Mouse (Mus musculus) CD8-positive naive resting alpha-beta T cell, adult 2 months (primary cell): Measurements from ENCODE around the gene Naaa.

Experiments
- DNase-seq, 2 experiments: peaks; one replicate each; pipeline ENCODE4 v3.0.0; 2022; ENCODE audit warnings: low read depth in 2 of 2, low spot score in 2 of 2

The Naaa gene

DNA sequence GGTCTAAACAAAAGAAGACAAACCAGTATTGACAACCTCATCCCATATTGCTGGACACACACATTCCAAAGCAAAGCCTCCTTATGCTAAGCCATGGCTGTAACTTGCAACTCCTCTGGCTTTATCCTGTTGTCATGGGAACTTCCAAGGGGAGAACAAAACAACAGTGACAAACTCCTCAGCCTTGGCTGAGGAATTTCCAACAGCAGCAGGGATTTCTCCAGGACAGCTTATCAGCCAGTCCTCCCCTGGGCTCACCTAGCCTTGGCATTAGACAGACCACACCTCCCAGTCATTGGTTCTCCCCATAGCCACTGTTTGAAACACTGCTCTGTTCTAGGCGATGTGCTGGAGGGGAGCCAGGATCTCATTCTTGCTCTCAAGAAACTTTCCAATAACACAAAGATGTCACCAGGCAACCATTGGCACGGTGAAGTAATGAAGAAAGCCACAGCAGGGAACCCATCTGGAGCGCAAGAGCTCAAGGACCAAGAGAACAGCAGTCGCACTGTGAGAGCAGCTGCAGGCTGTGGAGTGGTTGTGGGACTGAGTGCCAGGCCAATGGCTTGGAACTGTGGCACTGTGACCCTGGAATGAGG, 14.1 kb downstream of the Naaa start:
- no peak for DNase-seq

- no peak for DNase-seq
These were observed 15.3 kb downstream of the Naaa start for GRCm38 (mm10) chr5:92262646-92263045.

GRCm38 (mm10) chr5:92256218-92256617, 21.8 kb downstream of the Naaa start, which contains the start of gene Ppef2:
TSS of gene Ppef2 (minus strand) at chr5:92256278.
- no peak for DNase-seq

DNA sequence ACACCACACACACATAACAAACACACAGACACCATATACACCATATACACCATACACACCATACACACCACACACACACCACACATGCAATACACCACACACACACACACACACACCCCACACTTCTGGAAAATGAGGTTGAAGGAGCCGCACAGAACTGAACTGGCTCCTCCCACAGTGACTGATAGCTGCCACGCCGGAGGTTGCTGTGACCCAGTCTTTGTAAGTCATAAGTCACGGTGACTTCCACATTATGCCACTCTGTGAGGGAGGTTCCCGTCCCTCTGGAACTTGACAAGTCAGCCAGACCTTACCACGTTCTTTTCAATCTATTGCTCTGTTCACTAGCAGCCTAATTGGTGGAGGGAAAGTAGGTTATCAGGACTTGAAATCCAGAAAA, 23.5 kb downstream of the Naaa start:
- no peak for DNase-seq

DNA sequence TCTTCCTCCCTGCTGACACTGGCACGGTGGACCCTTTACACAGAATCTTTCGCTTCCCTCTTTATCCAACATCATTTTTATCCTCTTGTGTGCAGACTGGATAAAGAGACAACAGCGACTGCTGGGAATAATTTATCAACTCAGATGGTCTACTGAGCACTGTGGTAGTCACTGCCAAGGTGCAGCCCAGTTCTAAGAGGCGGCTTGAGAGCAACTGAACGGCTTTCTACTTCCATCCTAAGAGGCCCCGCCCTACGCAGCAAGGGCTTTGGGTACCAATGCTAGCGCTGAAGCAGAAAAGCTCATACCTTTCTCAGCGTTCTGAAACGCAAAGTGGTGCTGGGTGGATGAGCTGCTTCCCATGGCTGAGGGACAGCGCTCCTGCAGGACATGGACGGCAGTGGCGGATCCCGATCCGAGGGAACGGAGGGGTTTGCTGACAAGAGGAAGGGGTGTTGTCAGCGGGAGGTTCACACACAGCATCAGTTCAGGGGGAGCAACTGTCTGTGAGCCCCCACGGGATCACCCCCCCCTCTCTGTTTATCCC, 25.1 kb downstream of the Naaa start:
- DNase-seq, result no peak

- no peak for DNase-seq
These were observed 25.9 kb downstream of the Naaa start for GRCm38 (mm10) chr5:92252031-92252430.

DNA sequence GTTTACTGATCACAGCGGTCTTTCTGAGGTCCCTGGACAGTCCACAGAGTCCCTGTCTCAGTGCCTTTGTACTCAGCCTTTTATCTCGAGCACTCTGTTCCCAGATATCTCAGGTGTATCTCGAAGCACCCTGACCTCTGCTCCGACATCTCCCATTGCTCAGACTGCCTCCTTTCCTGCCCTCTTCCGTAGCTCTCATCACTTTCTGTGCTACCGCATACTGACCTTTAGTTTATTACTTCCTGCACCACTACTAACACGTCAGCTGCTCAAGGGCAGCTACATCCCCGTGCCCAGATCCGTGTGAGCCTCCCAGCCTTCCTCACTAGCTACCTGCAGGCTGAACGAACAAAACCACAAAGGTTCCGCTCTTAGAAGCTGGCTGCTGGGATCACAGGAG, 29.4 kb downstream of the Naaa start:
- no peak for DNase-seq

- peak; percentile 25 to 48 for DNase-seq
These were observed 32.5 kb downstream of the Naaa start for GRCm38 (mm10) chr5:92245483-92245882.

- no peak for DNase-seq
These were observed 33.1 kb downstream of the Naaa start for GRCm38 (mm10) chr5:92244900-92245299.

- DNase-seq, result no peak
These were observed 37.2 kb downstream of the Naaa start for GRCm38 (mm10) chr5:92240769-92241168.

DNA sequence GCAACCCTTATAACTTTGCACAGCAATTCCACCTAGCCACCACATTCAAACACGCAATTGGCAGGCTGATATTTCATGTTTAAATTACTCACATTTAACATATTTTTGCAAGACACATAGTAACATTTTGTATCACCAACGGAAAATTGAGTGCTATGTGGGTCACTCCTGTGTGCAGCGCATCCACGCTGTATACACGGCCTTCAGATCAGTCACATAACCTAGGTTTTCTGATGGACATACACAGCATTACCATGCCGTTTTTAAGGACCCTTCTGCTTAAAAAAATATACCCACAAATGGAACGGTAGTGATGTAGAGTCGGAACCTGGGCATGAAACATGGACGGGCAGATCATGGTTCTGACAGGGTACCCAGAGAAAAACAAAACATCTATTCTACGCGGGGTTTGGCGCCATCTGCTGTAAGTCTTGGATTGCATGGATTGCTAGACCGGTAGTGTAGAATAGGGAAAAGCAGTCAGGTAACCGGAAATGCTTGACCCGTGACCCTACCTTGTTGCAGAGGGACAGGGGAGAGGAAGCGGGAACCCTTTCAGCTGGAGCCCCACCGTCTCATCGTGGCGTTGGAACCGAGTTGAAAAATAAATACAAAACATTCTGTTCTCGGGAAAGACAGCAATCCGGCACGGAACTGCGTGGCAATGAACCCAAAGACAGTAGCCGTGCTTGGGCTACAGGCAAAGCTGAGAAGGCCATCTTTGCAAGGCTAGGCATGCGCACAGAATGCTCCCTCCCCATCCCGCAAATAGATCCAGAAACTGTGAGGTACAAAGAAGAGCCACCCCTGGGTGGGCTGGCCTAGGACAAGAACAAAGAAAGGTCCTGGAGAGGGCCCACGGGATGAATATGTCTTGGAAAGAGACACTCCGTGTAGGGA, 38.4 kb downstream of the Naaa start:
- DNase-seq, result peak; percentile 11 to 32

GRCm38 (mm10) chr5:92234939-92235557, 42.9 kb downstream of the Naaa start:
- DNase-seq, result peak in 1 of 2 experiments; percentile 2

DNA sequence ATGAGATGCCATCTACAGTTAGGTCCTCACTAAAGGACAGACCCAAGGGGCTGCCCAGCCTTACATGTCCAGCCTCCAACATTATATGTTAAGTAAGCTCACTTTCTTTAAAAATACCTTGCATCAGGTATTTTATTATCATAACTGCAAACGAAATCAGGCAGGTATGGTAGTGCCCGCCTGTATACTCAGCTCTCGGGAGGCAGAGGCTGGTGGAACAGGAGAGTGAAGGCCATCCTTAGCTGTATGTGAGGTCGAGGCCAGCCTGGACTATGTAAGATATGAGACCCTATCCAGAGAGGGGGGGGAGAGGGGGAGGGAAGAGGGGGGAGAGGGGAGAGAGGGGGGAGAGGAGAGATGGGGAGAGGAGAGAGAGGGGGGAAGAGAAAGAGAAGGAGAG, 44.6 kb downstream of the Naaa start:
- DNase-seq, result no peak

DNA sequence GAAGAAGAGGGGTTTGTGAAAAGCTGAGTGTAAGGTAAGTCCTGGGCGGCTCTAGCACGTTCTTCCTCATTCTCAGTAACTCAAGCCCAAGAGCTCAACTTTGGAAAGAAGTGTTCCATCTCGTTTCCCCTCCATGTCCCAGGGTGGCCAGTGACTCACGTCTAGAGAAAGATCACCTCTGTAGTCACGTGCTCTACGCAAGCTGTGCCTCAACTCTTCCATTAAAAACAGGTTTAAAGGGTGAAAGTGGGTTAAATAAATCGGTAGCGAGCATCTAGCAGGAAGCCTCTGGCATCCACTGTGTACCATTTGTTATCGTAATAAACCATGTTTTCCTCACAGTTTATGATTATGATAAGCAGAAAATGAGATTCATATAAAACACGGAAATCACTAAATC, 46.1 kb downstream of the Naaa start:
- DNase-seq, result no peak

DNA sequence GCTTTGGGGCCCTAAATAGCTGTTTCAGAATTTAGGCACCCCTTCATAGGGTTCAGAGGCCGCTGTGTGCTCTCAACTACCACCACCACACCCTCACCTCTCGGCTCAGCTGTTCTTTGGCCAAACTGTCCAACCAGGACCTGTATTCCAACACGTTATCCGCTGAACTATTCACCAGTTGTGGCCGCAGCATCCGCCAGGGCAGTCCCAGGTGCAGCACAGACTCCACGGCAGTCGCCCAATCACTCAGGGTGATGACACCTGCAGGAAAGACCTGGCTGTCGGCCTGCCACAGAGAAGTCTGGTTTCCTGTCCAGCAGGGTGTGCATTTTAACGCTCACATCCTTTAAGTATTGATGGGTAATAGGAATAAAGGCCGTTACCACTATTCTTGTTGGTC, 47.7 kb downstream of the Naaa start:
- no peak for DNase-seq

DNA sequence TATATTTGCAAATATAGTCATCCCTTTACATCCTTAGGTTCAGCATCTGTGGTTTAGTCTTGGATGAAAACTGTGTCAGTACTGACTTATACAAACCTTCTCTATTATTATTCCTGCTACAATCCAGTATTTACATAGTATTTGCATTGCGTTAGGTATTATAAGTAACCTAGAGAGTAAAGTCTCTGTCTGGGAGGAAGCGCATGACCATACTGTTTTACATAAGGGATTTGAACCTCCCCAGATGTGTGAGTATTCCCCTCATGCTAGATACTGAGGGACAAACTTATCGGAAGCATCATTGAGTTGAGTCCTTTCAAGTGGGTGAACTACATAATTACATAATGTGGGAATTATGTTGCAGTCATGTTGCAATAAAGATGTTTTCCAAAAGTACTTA, 48.5 kb downstream of the Naaa start:
- DNase-seq, result no peak

DNA sequence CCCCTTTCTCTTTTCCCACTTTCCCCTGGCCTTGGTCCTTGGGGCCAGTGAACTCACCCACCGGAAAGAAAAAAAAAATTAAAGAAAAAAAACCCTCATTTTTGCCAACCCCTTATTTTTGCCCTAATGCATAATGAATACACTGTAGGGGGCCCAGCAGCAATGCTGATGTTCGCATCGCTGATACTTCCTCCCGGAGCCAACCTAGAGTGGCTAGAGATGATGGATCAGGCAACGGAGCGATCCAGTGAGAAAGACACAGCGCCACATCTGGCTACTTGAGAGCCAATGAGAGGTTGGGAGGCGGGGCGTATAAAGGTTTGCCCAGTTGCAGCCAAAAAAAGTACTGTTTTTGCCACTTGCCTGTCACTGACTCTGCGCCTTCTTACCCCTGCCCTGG, 49.2 kb downstream of the Naaa start:
- DNase-seq, result no peak

- DNase-seq, result no peak
These were observed 50.2 kb downstream of the Naaa start for GRCm38 (mm10) chr5:92227782-92228181.

- no peak for DNase-seq
These were observed 57.6 kb downstream of the Naaa start for GRCm38 (mm10) chr5:92220287-92220902.

DNA sequence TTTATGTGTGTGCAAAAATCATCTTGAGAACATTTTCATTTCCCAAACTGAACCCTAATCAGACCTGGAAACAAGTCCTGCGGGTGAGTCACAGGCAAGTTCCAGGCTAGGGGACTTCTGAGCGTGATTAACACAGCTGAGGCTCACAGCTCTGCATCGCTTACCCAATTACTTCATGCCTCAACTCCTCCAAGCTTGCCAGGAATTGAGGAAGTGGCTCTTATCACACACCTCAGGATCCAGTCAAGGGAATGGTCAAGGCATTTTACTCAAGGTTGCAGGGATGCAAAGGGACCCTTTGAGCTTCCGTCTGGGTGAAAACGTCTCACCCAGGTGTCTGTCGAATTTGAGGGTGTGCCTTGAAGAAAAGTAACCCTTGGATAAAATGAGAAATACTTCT, 58.1 kb downstream of the Naaa start:
- DNase-seq, result no peak
